Mouse (Mus musculus): Measurements from ENCODE around the gene Phf3. TPM values are rescaled to one million over a fixed set of nuclear protein-coding genes. Genes with fewer than 3 reads are reported as not detected.
A peak's percentile ranks its signal among the peaks of the same experiment; 100 is the strongest.

The Phf3 gene
- total and polyA plus RNA-seq, 2 experiments from 2014 or later: 34.9 to 57.7 TPM

GRCm38 (mm10) chr1:30872836-30873540 is 733 bp downstream of the Phf3 start:
- Histone ChIP-seq H3K27ac (ENCODE audit: low read depth, low read length) (peak overlapping the region; percentile 99), H3K4me1 (ENCODE audit: insufficient read depth, low read length) (no peaks in the 10 kb centered on the region; the same call in 1 of the 2 replicates), H3K27me3 (ENCODE audit: insufficient read depth, low read length) (no peaks in the 10 kb centered on the region), H3K36me3 (ENCODE audit: insufficient read depth, low read length) (no peaks in the 10 kb centered on the region), H3K4me2 (ENCODE audit: low read depth, low read length, poor library complexity, severe bottlenecking) (peak overlapping the region; percentile 57), H3K4me3 (ENCODE audit: low read depth, low read length) (peak overlapping the region; percentile 85), H3K9me3 (ENCODE audit: low read length) (no peaks in the 10 kb centered on the region), H3K9ac (replicated peaks; ENCODE audit: low read length, poor library complexity, severe bottlenecking) (peak overlapping the region; percentile 97)
- DNase-seq (ENCODE audit: low spot score) (peak; percentile 57), ATAC-seq (ENCODE audit: low FRiP score) (peak; percentile 75)
- TF ChIP-seq CTCF (IDR thresholded peaks at IDR 0.05): no peak
- under 1% methylated on average over 55 of the region's 79 CpGs for WGBS

GRCm38 (mm10) chr1:30867786-30868185 is 5.9 kb downstream of the Phf3 start:
- DNase-seq (ENCODE audit: low spot score): no peak
- no peak for ATAC-seq (ENCODE audit: low FRiP score)
- no peak for TF ChIP-seq CTCF (IDR thresholded peaks at IDR 0.05)
- Histone ChIP-seq H3K4me3 (ENCODE audit: low read depth, low read length) (no peak overlapping the region), H3K27me3 (ENCODE audit: insufficient read depth, low read length) (no peaks in the 10 kb centered on the region), H3K4me2 (ENCODE audit: low read depth, low read length, poor library complexity, severe bottlenecking) (no peak overlapping the region), H3K9me3 (ENCODE audit: low read length) (no peaks in the 10 kb centered on the region), H3K9ac (replicated peaks; ENCODE audit: low read length, poor library complexity, severe bottlenecking) (no peak overlapping the region), H3K4me1 (ENCODE audit: insufficient read depth, low read length) (no peaks in the 10 kb centered on the region; the same call in 1 of the 2 replicates), H3K27ac (ENCODE audit: low read depth, low read length) (no peak overlapping the region), H3K36me3 (ENCODE audit: insufficient read depth, low read length) (no peaks in the 10 kb centered on the region)
- 85% methylated on average over 4 of the region's 4 CpGs for WGBS

- DNase-seq (ENCODE audit: low spot score) (no peak), ATAC-seq (ENCODE audit: low FRiP score) (no peak)
- TF ChIP-seq CTCF (IDR thresholded peaks at IDR 0.05): no peak
- Histone ChIP-seq H3K4me1 (ENCODE audit: insufficient read depth, low read length) (no peaks in the 10 kb centered on the region), H3K4me3 (ENCODE audit: low read depth, low read length) (no peak overlapping the region), H3K9ac (replicated peaks; ENCODE audit: low read length, poor library complexity, severe bottlenecking) (no peak overlapping the region), H3K36me3 (ENCODE audit: insufficient read depth, low read length) (no peaks in the 10 kb centered on the region), H3K27me3 (ENCODE audit: insufficient read depth, low read length) (no peaks in the 10 kb centered on the region), H3K27ac (ENCODE audit: low read depth, low read length) (no peak overlapping the region), H3K9me3 (ENCODE audit: low read length) (no peaks in the 10 kb centered on the region), H3K4me2 (ENCODE audit: low read depth, low read length, poor library complexity, severe bottlenecking) (no peak overlapping the region)
- 91% methylated on average over 3 of the region's 3 CpGs for WGBS
Observed at GRCm38 (mm10) chr1:30852518-30852917, 21.2 kb downstream of the Phf3 start.

- DNase-seq (ENCODE audit: low spot score): no peak
- WGBS: 95% methylated on average over 3 of the region's 3 CpGs
- no peak for ATAC-seq (ENCODE audit: low FRiP score)
- Histone ChIP-seq H3K27me3 (ENCODE audit: insufficient read depth, low read length) (no peaks in the 10 kb centered on the region), H3K4me3 (ENCODE audit: low read depth, low read length) (no peak overlapping the region), H3K27ac (ENCODE audit: low read depth, low read length) (no peak overlapping the region), H3K9me3 (ENCODE audit: low read length) (no peaks in the 10 kb centered on the region), H3K36me3 (ENCODE audit: insufficient read depth, low read length) (no peaks in the 10 kb centered on the region), H3K9ac (replicated peaks; ENCODE audit: low read length, poor library complexity, severe bottlenecking) (no peak overlapping the region), H3K4me2 (ENCODE audit: low read depth, low read length, poor library complexity, severe bottlenecking) (no peak overlapping the region), H3K4me1 (ENCODE audit: insufficient read depth, low read length) (no peaks in the 10 kb centered on the region)
- TF ChIP-seq CTCF (IDR thresholded peaks at IDR 0.05): no peak
Observed at GRCm38 (mm10) chr1:30851920-30852319, 21.8 kb downstream of the Phf3 start.

GRCm38 (mm10) chr1:30850906-30851305 is 22.8 kb downstream of the Phf3 start:
- no peaks in the 10 kb centered on the region for H3K9me3 ChIP-seq (ENCODE audit: low read length)
- H3K36me3 ChIP-seq (ENCODE audit: insufficient read depth, low read length): no peaks in the 10 kb centered on the region
- H3K4me3 ChIP-seq (ENCODE audit: low read depth, low read length): no peak overlapping the region
- ATAC-seq (ENCODE audit: low FRiP score) (no peak), DNase-seq (ENCODE audit: low spot score) (no peak)
- H3K4me2 ChIP-seq (ENCODE audit: low read depth, low read length, poor library complexity, severe bottlenecking): no peak overlapping the region
- 96% methylated on average over 2 of the region's 2 CpGs for WGBS
- no peak overlapping the region for H3K27ac ChIP-seq (ENCODE audit: low read depth, low read length)
- no peaks in the 10 kb centered on the region for H3K4me1 ChIP-seq (ENCODE audit: insufficient read depth, low read length)
- no peaks in the 10 kb centered on the region for H3K27me3 ChIP-seq (ENCODE audit: insufficient read depth, low read length)
- TF ChIP-seq CTCF (IDR thresholded peaks at IDR 0.05): no peak
- H3K9ac ChIP-seq (replicated peaks; ENCODE audit: low read length, poor library complexity, severe bottlenecking): no peak overlapping the region

- WGBS: 86% methylated on average over 3 of the region's 3 CpGs
- Histone ChIP-seq H3K27ac (ENCODE audit: low read depth, low read length) (no peak overlapping the region), H3K4me1 (ENCODE audit: insufficient read depth, low read length) (no peaks in the 10 kb centered on the region), H3K4me3 (ENCODE audit: low read depth, low read length) (no peak overlapping the region), H3K9ac (replicated peaks; ENCODE audit: low read length, poor library complexity, severe bottlenecking) (no peak overlapping the region), H3K36me3 (ENCODE audit: insufficient read depth, low read length) (no peaks in the 10 kb centered on the region), H3K27me3 (ENCODE audit: insufficient read depth, low read length) (no peaks in the 10 kb centered on the region), H3K9me3 (ENCODE audit: low read length) (no peaks in the 10 kb centered on the region), H3K4me2 (ENCODE audit: low read depth, low read length, poor library complexity, severe bottlenecking) (no peak overlapping the region)
- DNase-seq (ENCODE audit: low spot score) (no peak), ATAC-seq (ENCODE audit: low FRiP score) (no peak)
- no peak for TF ChIP-seq CTCF (IDR thresholded peaks at IDR 0.05)
Observed at GRCm38 (mm10) chr1:30849955-30850354, 23.8 kb downstream of the Phf3 start.

Data from midbrain, postnatal 0 days (tissue).